Mouse (Mus musculus) spleen, adult 2 months (tissue): Measurements from ENCODE around the gene Sgca. TPM values are rescaled to one million over a fixed set of nuclear protein-coding genes. Genes with fewer than 3 reads are reported as not detected.
A peak's percentile ranks its signal among the peaks of the same experiment; 100 is the strongest.

Source experiments
- DNase-seq, 2 experiments: peaks; one replicate each; pipeline versions ENCODE4 v3.0.0 to v3.0.0-alpha.2; 2012 to 2021; ENCODE audit warnings: low spot score in 2 of 2, low read depth in 1 of 2
- H3K27ac ChIP-seq: fragments of 200-500 bp; 2 replicates; pipeline ENCODE4 v1.5.1; 2012; ENCODE audit warnings: low read length, inconsistent platforms; ENCODE audit not compliant: insufficient read depth
- H3K27me3 ChIP-seq: fragments of 200-500 bp; 2 replicates; pipeline ENCODE4 v1.6.1; 2012; ENCODE audit warnings: mild to moderate bottlenecking, moderate library complexity, low read length, inconsistent platforms; ENCODE audit not compliant: control insufficient read depth, insufficient read depth
- H3K36me3 ChIP-seq: fragments of 200-500 bp; 2 replicates; pipeline ENCODE4 v1.6.1; 2012; ENCODE audit warnings: mild to moderate bottlenecking, low read length, inconsistent platforms; ENCODE audit not compliant: control insufficient read depth, insufficient read depth
- H3K4me1 ChIP-seq: fragments of 200-500 bp; 2 replicates; pipeline ENCODE4 v1.6.1; 2011; ENCODE audit warnings: inconsistent platforms; ENCODE audit not compliant: control insufficient read depth, insufficient read depth, insufficient read length
- H3K4me3 ChIP-seq: fragments of 200-500 bp; 2 replicates; pipeline ENCODE4 v1.5.1; 2011; ENCODE audit warnings: mild to moderate bottlenecking, inconsistent platforms; ENCODE audit not compliant: insufficient read depth, insufficient read length; ENCODE audit errors: extremely low read depth
- CTCF ChIP-seq: fragments of 200-500 bp; IDR thresholded peaks from 2 replicates; pipeline ENCODE4 v1.5.1; 2011; ENCODE audit warnings: mild to moderate bottlenecking, inconsistent platforms; ENCODE audit not compliant: insufficient read depth, insufficient read length, insufficient replicate concordance; ENCODE audit errors: extremely low read depth
- POLR2A ChIP-seq: fragments of 200-500 bp; IDR thresholded peaks from 2 replicates; pipeline ENCODE4 v1.6.1; 2011; ENCODE audit warnings: low read depth, low read length, inconsistent platforms
- WGBS: fragments of 180-500 bp; shearing (Covaris S2); methylation state at CpG from one replicate; pipeline ENCODE4 v1.1.7; 2018; 5-methylcytosine and 5-hydroxymethylcytosine counted together
- polyA plus RNA-seq: library from polyadenylated mRNA; depleted of rRNA; stranded (reverse); fragments of >200 nt; gene quantifications from 2 replicates; pipeline ENCODE4 v1.2.3, GENCODE M21; 2012

Gene Sgca
- polyA plus RNA-seq, 1 experiment = 1.5 TPM

DNA sequence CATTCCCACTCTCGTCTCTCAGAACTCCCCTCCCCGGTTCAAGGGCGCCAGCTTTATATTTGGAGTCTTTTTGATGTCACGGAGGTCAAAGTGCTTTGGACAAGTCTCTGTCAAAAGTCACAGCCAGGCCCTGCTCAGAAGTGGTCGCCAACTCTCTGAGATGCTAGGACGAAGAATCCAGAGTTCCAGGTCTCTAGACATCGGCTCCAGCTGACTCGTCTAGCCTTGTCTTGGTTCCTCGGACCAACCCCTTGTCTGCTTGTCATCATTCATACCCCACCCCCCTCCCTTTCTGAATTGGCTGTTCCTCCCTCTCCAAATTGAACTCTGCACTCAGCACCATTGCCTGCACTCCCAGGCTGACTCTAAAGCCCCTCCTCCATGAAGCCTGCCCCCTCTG, 46.5 kb downstream of the Sgca start:
- H3K4me3 ChIP-seq = no peak overlapping the region
- no peak overlapping the region for H3K27ac ChIP-seq
- no peaks in the 10 kb centered on the region for H3K27me3 ChIP-seq
- WGBS = 86% methylated on average over 9 of the region's 9 CpGs
- H3K4me1 ChIP-seq = no peaks in the 10 kb centered on the region
- DNase-seq = no peak
- H3K36me3 ChIP-seq = no peaks in the 10 kb centered on the region
- TF ChIP-seq POLR2A (no peak), CTCF (no peak)

DNA sequence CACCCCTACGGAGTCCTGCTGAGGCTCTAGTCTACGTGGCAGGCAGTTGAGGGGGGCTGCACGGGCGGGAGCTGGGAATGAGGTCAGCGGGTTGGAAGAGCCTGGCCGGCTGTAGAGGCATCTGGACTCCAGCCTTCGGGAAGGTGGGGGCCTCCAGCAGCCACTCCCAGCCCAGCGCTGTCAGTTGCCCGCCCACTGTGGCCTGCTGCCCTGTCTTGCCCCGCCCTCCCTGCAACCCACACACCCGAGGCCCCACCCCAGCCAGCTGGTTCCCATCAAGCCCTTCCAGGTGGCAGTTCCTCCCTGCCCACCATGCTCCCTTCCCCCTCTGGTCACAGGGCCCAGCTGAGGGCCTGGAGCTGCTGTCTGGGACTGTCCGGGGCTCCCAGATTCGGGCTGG, 47.3 kb downstream of the Sgca start:
- H3K4me3 ChIP-seq = no peak overlapping the region
- TF ChIP-seq CTCF (no peak), POLR2A (no peak)

DNA sequence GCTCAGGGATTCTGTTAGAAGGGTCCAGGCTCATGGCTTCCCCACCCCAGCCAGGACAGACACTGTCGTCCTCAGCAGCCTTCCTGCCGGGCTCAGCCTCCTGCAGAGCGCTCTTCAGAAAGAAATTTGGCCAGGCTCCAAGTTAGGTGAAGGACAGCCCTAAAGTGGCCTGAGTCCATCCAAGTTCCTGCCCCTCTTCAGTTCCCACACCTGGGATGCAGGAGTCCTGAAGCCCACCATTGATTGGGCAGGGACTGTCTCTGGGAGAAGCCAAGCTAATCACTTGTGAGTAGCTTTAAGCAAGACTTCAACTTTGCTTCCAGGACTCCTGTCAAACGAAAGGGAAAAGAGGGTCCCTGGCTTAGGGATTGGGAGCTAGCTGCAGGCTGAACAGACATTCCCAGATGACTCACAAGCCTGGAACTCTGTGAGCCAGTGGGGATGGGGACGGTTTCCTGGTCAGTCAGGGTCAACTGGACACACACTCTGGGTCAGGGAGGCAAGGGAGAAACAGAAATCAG, 48.3 kb downstream of the Sgca start:
- H3K36me3 ChIP-seq = no peaks in the 10 kb centered on the region
- WGBS = 38% methylated on average over 5 of the region's 5 CpGs
- no peak overlapping the region for H3K4me3 ChIP-seq
- TF ChIP-seq POLR2A = no peak
- TF ChIP-seq CTCF = no peak
- DNase-seq = no peak
- H3K4me1 ChIP-seq = no peaks in the 10 kb centered on the region
- no peak overlapping the region for H3K27ac ChIP-seq
- H3K27me3 ChIP-seq = no peaks in the 10 kb centered on the region

More for the DNA sequence above, 47.3 kb downstream of the Sgca start:
- WGBS = 13% methylated on average over 13 of the region's 13 CpGs
- H3K27ac ChIP-seq = 0 out of 2 replicates have a peak overlapping the region, but pooled peaks have one; percentile 30
- peak in 1 of 2 experiments; percentile 22 for DNase-seq
- H3K27me3 ChIP-seq = no peaks in the 10 kb centered on the region
- no peaks in the 10 kb centered on the region for H3K4me1 ChIP-seq
- H3K36me3 ChIP-seq = no peaks in the 10 kb centered on the region

DNA sequence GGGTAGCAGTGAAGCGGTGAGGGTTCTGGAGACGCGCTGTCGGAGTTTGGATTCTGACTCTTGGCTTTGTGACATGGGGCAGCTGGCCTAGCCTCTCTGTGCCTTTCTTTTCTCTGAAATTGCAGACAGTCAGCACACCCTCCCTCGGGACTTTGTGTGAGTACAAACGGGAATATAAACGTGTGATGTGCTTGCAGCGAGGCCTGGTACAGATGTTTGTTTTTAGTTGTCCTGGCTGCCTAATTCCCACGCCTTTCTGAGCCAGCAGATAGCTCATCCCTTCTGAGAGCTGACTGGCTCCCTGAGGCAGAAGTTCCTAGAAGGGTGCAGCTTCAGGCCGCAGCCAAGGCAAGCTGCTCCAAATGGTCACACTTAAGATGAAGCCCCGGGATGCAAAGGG, 49.7 kb downstream of the Sgca start:
- TF ChIP-seq POLR2A (no peak), CTCF (no peak)
- Histone ChIP-seq H3K27ac (no peak overlapping the region), H3K36me3 (no peaks in the 10 kb centered on the region), H3K27me3 (no peaks in the 10 kb centered on the region), H3K4me3 (no peak overlapping the region), H3K4me1 (no peaks in the 10 kb centered on the region)
- no peak for DNase-seq
- WGBS = 78% methylated on average over 11 of the region's 11 CpGs

DNA sequence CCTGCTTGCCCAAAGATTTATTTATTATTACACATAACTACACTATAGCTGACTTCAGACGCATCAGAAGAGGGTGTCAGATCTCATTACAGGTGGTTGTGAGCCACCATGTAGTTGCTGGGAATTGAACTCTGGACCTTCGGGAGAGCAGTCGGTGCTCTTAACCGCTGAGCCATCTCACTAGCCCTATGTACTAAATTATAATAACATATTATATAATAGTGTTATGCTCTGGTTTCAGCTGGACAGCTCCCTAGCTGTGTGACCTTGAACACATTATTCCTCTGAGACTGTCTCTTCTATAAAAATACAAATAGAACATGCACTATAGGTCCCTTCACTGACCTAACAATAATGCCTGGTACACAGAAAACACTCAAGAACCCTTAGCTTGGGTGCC, 51.1 kb downstream of the Sgca start:
- H3K36me3 ChIP-seq = no peaks in the 10 kb centered on the region
- H3K27me3 ChIP-seq = no peaks in the 10 kb centered on the region
- WGBS = 91% methylated on average over 4 of the region's 4 CpGs
- no peaks in the 10 kb centered on the region for H3K4me1 ChIP-seq
- no peak overlapping the region for H3K27ac ChIP-seq
- DNase-seq = no peak
- TF ChIP-seq CTCF (no peak), POLR2A (no peak)
- no peak overlapping the region for H3K4me3 ChIP-seq

DNA sequence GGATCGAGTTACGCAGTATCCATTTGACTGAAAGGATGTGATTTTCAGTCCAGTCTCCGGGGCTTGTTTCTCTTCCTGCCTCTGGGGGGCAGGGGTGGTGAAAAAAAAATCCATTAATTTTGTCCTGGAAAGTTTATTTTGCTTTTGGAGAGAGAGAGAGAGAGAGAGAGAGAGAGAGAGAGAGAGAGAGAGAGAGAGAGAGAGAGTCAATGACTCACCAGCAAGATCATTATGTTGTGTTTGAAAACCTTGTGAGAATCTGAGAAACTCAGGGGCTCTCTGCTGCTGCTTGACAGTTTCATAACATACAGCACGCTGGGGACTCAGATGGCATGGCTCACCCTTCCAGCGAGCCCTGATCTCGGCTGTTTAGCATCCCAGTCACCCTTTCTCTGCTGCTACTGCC, 55.1 kb downstream of the Sgca start:
- WGBS = 47% methylated on average over 6 of the region's 6 CpGs
- no peak for DNase-seq
- H3K4me3 ChIP-seq = no peak overlapping the region
- H3K4me1 ChIP-seq = no peaks in the 10 kb centered on the region
- no peaks in the 10 kb centered on the region for H3K27me3 ChIP-seq
- TF ChIP-seq CTCF (no peak), POLR2A (no peak)
- H3K36me3 ChIP-seq = no peaks in the 10 kb centered on the region
- H3K27ac ChIP-seq = no peak overlapping the region

DNA sequence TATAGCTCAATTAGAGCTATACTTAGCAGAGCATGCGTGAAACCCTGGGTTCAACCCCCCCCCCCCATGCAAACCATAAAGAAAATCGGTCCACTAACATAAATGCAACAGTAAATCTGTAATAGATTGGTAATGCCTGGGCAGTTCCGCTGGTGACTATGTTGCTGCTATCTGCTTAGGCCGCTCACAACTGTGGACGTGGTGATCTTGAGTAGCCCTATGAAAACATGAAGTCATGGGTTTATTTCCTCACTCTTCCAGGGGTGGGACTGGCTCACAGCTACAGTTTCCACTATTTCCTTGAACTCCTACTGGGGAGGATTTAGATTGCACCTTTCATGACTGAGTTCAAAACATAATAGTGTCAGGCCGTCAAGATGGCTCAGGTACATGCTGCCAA, 58.4 kb downstream of the Sgca start:
- WGBS = 83% methylated on average over 6 of the region's 6 CpGs
- TF ChIP-seq POLR2A = no peak
- no peak for TF ChIP-seq CTCF
- no peaks in the 10 kb centered on the region for H3K27me3 ChIP-seq

More for the DNA sequence above, 58.4 kb downstream of the Sgca start:
- no peak for DNase-seq
- no peaks in the 10 kb centered on the region for H3K4me1 ChIP-seq
- no peaks in the 10 kb centered on the region for H3K36me3 ChIP-seq
- H3K4me3 ChIP-seq = no peak overlapping the region
- H3K27ac ChIP-seq = no peak overlapping the region
